Mouse (Mus musculus) embryonic facial prominence, embryonic 14.5 days (tissue): Measurements from ENCODE around the gene Slc35c2. TPM values are rescaled to one million over a fixed set of nuclear protein-coding genes. Genes with fewer than 3 reads are reported as not detected.

Source experiments
- ATAC-seq: fragments of 200-750 bp; cut with Nextera tagmentation; 2 replicates; pipeline ENCODE4 v1.8.0; 2017; ENCODE audit warnings: low read depth, moderate number of reproducible peaks, moderate TSS enrichment
- DNase-seq: peaks from one replicate; pipeline ENCODE4 v3.0.0-alpha.2; 2015; ENCODE audit warnings: low spot score
- H3K27ac ChIP-seq: fragments of 300-500 bp; sonication (generic); replicated peaks from 2 replicates; pipeline ENCODE4 v1.5.1; 2014; ENCODE audit warnings: low read depth, mild to moderate bottlenecking, low read length, moderate library complexity
- H3K27me3 ChIP-seq: fragments of 300-500 bp; sonication (generic); replicated peaks from 2 replicates; pipeline ENCODE4 v1.6.1; 2014; ENCODE audit warnings: low read length; ENCODE audit not compliant: control insufficient read depth, insufficient read depth
- H3K36me3 ChIP-seq: fragments of 300-500 bp; sonication (generic); 2 replicates; pipeline ENCODE4 v1.6.1; 2014; ENCODE audit warnings: low read length, mixed read lengths; ENCODE audit not compliant: control insufficient read depth, insufficient read depth
- H3K4me1 ChIP-seq: fragments of 300-500 bp; sonication (generic); 2 replicates; pipeline ENCODE4 v1.6.1; 2014; ENCODE audit warnings: antibody characterized with exemption, low read length; ENCODE audit not compliant: control insufficient read depth, insufficient read depth
- H3K4me2 ChIP-seq: fragments of 300-500 bp; sonication (generic); 2 replicates; pipeline ENCODE4 v1.6.1; 2014; ENCODE audit warnings: low read depth, mild to moderate bottlenecking, low read length, moderate library complexity, mixed read lengths
- H3K4me3 ChIP-seq: fragments of 300-500 bp; sonication (generic); 2 replicates; pipeline ENCODE4 v1.5.1; 2014; ENCODE audit warnings: low read depth, mild to moderate bottlenecking, low read length
- H3K9ac ChIP-seq: fragments of 300-500 bp; sonication (generic); 2 replicates; pipeline ENCODE4 v1.6.1; 2014; ENCODE audit warnings: low read depth, mild to moderate bottlenecking, low read length, moderate library complexity, mixed read lengths
- H3K9me3 ChIP-seq: fragments of 300-500 bp; sonication (generic); 2 replicates; pipeline ENCODE4 v1.6.1; 2016; ENCODE audit warnings: low read length; ENCODE audit not compliant: control insufficient read depth
- WGBS: fragments of 180-500 bp; shearing (Covaris S2); extraction: QIAGEN DNeasy Blood & Tissue Kit; methylation state at CpG from one replicate; pipeline ENCODE4 v1.1.7; 2014; 5-methylcytosine and 5-hydroxymethylcytosine counted together
- polyA plus RNA-seq: library from polyadenylated mRNA; unstranded; fragments of >200 nt; fragmentation: Nextera tagmentation; extraction: Ambion mirVana; gene quantifications from 2 replicates; pipeline ENCODE4 v1.2.1, GENCODE M21; 2014

The Slc35c2 gene
- polyA plus RNA-seq, 1 experiment from 2014 or later: 45.6 TPM

DNA sequence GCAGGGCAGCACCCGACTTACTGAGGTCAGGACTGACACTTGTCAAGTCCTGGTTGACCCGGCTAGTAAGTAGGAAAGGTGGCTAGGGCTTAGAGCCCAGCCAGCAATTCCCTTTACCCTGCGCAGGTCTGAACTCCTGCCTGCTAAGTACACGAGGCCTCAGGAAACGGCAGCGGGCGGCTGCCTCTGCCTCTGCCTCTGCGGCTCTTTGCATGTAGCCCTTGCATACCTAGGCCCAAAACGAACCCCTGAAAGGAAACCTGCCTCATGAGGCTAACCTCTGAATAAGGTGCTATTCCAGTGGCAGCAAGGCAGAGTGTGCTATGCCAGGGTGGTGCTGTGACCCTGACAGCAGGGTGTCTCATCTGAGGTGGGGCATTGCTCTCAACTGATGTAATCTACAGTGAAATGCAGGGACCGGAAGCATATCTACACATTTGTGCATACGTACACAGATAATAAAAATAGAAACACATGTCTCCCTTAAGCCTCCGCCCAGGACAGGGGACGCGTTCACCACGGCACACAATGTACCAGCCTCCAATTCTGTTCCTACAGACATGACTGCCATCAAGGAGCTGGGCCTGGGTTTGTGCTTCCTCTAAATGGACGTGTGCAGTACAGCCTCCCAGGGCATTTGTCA, 30.1 kb upstream of the Slc35c2 start:
- DNase-seq (no peak), ATAC-seq (no peak)
- WGBS: 46% methylated on average over 16 of the region's 16 CpGs
- Histone ChIP-seq H3K27ac (peak overlapping the region; percentile 53), H3K9ac (0 out of 2 replicates have a peak overlapping the region, but pooled peaks have one; percentile 30), H3K4me1 (peaks cover 38% of the 10 kb centered on the region), H3K9me3 (no peaks in the 10 kb centered on the region), H3K4me2 (no peak overlapping the region), H3K4me3 (no peak overlapping the region), H3K36me3 (peaks cover 36% of the 10 kb centered on the region), H3K27me3 (no peaks in the 10 kb centered on the region)

DNA sequence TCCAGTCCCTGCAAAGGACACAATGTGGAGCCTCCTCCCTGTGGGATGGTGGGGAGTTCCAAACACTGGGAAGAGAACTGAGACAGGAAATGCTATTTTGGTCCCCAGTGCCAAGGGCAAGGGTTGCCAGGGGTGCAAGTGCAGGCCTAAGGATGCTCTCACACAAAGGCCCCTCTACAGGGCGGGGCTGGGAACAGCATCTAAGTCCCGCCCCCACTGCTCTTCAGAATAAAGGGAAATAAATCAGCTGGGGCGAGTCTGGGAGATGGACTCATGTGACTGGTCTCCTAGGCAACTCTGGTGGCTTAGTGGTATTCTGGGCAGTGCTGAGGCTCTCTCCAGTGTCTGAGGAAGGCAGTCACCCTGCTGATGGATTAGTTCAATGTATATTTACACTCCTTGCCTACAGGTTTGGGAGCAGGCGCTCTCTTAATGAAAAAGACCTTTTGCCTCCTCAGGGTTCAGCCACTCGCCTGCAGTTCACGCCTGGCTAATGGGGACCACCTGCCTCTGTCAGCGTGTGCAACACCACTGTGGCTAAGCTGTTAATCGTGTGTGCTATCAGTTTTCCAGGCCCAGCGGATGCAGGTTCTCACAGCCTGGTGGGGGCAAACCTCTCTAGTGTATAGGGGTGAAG, 29.3 kb upstream of the Slc35c2 start:
- no peaks in the 10 kb centered on the region for H3K27me3 ChIP-seq
- H3K9me3 ChIP-seq: no peaks in the 10 kb centered on the region
- H3K4me3 ChIP-seq: no peak overlapping the region
- peak overlapping the region; percentile 53 for H3K27ac ChIP-seq
- H3K36me3 ChIP-seq: peaks cover 43% of the 10 kb centered on the region
- H3K9ac ChIP-seq: peak overlapping the region; percentile 30; the same call in 1 of the 2 replicates
- 17% methylated on average over 9 of the region's 9 CpGs for WGBS
- H3K4me2 ChIP-seq: no peak overlapping the region
- peak; percentile 92 for DNase-seq
- peaks cover 34% of the 10 kb centered on the region for H3K4me1 ChIP-seq
- peak; percentile 83 for ATAC-seq

DNA sequence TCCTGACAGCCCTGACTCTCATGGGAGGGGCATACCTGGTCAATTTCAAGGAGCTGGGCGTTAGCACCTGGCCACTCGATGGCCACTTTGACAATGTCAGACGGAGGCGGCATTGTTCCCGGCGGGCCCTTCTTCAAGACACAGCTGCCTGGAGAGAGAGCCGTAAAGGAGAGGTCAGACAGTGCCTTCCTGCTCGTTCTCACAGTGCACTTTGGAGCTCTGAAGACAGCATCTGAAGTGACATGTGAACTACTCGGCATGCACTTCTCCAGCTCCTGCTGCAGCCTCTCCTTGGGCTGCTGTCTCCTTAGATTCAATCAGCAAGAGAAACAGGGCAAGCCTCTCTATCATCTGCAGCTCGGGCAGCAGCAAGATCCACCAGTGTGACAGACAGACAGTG, 28.5 kb upstream of the Slc35c2 start:
- Histone ChIP-seq H3K4me1 (peaks cover 27% of the 10 kb centered on the region), H3K27ac (peak overlapping the region; percentile 39; the same call in 1 of the 2 replicates)
- 69% methylated on average over 8 of the region's 10 CpGs for WGBS

DNA sequence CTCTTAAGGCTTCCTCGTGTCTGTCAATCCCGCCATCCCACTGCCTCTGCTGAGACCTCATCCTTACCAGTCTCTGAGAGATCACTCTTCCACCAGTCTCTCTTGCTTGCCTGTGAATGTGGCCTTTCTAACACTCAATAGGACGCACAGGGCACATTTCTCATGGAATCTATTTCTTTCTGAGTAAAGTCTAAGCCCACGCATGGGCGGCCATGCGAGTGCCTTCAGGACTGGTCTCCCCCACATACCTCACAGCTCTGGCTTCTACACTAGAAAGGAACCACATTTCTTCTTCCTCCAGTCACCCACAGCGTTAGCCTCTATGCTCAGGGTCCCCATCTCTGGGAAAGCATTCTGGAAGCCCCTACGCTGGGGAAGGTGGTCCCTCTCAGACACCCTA, 26.5 kb upstream of the Slc35c2 start:
- WGBS: 89% methylated on average over 8 of the region's 8 CpGs
- ATAC-seq: no peak
- no peak overlapping the region for H3K27ac ChIP-seq

More for the DNA sequence above, 28.5 kb upstream of the Slc35c2 start:
- H3K9me3 ChIP-seq: no peaks in the 10 kb centered on the region
- H3K9ac ChIP-seq: no peak overlapping the region
- ATAC-seq (no peak), DNase-seq (no peak)
- peaks cover 50% of the 10 kb centered on the region for H3K36me3 ChIP-seq
- H3K4me2 ChIP-seq: no peak overlapping the region
- H3K27me3 ChIP-seq: no peaks in the 10 kb centered on the region
- no peak overlapping the region for H3K4me3 ChIP-seq

DNA sequence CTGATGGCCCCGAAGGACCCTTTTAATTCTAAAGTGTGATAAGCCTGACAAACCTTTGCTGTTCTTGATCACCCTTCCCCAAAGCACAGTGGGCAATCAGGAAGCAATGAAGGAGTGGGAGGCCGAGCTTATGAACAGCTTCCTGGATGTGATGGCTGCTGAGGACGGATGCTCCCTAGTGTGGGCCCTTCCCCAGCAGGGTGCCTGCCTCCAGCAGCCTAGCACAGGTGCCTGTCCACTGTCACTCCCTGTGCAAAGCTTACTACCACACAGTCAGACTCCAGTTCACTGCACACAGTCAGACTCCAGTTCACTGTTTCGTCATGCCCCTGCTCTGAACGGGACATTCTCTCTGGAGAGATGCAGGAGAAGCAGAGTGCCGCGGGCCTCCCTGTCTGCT, 24.7 kb upstream of the Slc35c2 start:
- peaks cover 8% of the 10 kb centered on the region for H3K4me1 ChIP-seq
- WGBS: 61% methylated on average over 7 of the region's 7 CpGs

More for the DNA sequence above, 26.5 kb upstream of the Slc35c2 start:
- Histone ChIP-seq H3K9me3 (no peaks in the 10 kb centered on the region), H3K4me3 (no peak overlapping the region), H3K9ac (no peak overlapping the region), H3K4me2 (no peak overlapping the region), H3K36me3 (peaks cover 70% of the 10 kb centered on the region), H3K27me3 (no peaks in the 10 kb centered on the region), H3K4me1 (peaks cover 18% of the 10 kb centered on the region)
- no peak for DNase-seq

DNA sequence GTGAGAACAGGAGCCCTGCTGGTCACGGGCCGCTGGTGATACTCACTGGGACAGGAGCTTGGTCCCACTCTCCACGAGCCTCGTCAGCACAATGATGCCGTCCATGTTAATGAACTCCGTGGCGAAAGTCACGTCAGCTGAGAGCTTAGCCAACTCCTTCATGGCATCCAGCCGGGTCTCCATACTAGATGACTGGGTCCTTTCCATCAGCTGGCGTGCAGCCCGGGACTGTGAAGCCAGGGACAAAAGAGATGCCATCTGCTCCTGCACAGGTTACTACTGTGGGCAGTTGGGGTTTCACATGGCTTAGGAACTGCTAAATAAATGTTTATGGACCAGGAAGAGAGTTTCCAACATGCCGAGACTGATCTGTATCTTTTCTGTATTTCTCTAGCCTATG, 23.9 kb upstream of the Slc35c2 start:
- no peak overlapping the region for H3K9ac ChIP-seq
- H3K27me3 ChIP-seq: no peaks in the 10 kb centered on the region
- peaks cover under 1% of the 10 kb centered on the region for H3K4me1 ChIP-seq
- H3K27ac ChIP-seq: no peak overlapping the region
- H3K9me3 ChIP-seq: no peaks in the 10 kb centered on the region
- peaks cover 97% of the 10 kb centered on the region for H3K36me3 ChIP-seq
- no peak overlapping the region for H3K4me2 ChIP-seq
- DNase-seq (no peak), ATAC-seq (no peak)
- WGBS: 84% methylated on average over 12 of the region's 12 CpGs
- no peak overlapping the region for H3K4me3 ChIP-seq

More for the DNA sequence above, 24.7 kb upstream of the Slc35c2 start:
- ATAC-seq (no peak), DNase-seq (no peak)
- no peaks in the 10 kb centered on the region for H3K27me3 ChIP-seq
- H3K27ac ChIP-seq: no peak overlapping the region
- H3K9me3 ChIP-seq: no peaks in the 10 kb centered on the region
- no peak overlapping the region for H3K4me2 ChIP-seq
- H3K4me3 ChIP-seq: no peak overlapping the region
- H3K9ac ChIP-seq: no peak overlapping the region
- H3K36me3 ChIP-seq: peaks cover 89% of the 10 kb centered on the region

DNA sequence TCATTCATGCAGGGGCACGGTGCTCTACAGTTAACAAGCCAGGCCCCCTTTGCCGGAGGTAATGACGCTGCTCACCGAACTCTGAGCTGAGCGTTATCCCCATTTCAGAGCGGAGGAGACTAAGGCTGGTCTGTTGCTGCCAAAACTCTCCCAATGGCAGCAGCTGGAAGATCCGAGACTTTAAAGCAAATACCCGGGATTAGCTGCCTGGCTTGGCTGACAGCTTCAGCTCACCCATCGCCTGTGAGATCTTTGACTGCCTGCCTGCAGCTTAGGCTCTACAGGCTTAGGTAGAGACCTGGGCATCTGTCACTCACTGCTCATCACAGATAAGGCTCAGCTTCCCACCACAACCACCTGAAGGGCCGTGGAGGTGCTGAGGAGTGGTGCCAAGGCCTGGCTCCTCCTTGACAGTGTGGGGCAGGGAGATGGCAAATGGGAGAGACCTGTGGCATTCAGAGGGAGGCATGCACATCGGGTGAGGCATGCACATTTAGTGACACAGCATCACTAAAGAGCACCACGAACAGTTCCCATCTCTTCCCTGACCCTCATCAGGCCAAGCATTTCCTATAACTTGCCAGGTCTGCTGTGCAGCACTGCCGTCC, 23.3 kb upstream of the Slc35c2 start:
- Histone ChIP-seq H3K4me2 (no peak overlapping the region), H3K4me1 (no peaks in the 10 kb centered on the region), H3K9ac (no peak overlapping the region; the same call in 1 of the 2 replicates), H3K4me3 (no peak overlapping the region), H3K9me3 (no peaks in the 10 kb centered on the region), H3K27me3 (no peaks in the 10 kb centered on the region), H3K36me3 (peaks cover 93% of the 10 kb centered on the region), H3K27ac (no peak overlapping the region)
- WGBS: 50% methylated on average over 13 of the region's 13 CpGs
- ATAC-seq (no peak), DNase-seq (no peak)

DNA sequence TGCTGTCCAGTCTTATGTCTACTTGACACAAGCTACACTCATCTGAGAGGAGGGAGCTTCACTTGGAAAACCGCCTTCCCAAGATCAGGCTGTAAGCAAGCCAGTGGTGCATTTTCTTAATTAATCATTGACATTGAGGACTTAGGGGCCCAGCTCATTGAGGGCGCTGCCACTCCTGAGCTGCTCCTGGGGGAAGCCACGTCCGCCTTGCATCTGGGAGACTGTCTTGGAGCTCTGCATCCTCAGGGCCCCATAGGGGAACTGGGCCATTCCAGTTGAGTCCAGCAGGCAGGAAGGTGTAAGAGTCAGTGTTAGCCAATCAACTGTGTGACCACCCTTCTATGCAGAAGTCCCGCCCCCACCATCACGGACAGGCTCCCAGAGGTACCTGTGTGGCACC, 20.1 kb upstream of the Slc35c2 start:
- Histone ChIP-seq H3K9ac (no peak overlapping the region), H3K4me2 (no peak overlapping the region), H3K36me3 (peaks cover 92% of the 10 kb centered on the region), H3K9me3 (no peaks in the 10 kb centered on the region), H3K27me3 (no peaks in the 10 kb centered on the region), H3K4me1 (no peaks in the 10 kb centered on the region), H3K4me3 (no peak overlapping the region), H3K27ac (no peak overlapping the region)
- no peak for ATAC-seq
- 91% methylated on average over 6 of the region's 6 CpGs for WGBS
- no peak for DNase-seq
